10 mouse cellular contexts compared by ENCODE assay signal in genomic region chr7:105549035-105549434, GRCm38 (mm10). TPM values are rescaled to one million over a fixed set of nuclear protein-coding genes. Genes with fewer than 3 reads are reported as not detected.
DNase-seq lines count a peak whose midpoint lies in the region; ATAC-seq and TF ChIP-seq lines count a peak whose summit lies in the region.
"Had no signal": no experiment of that assay in that cellular context is flagged by ENCODE, and none has a peak within 500 bp of the region (broad histone marks: within the 10 kb centered on the region; RNA-seq: fewer than 3 reads in every experiment).

No protein-coding gene starts in this region.

- H3K4me2 ChIP-seq in hindbrain, embryonic 14.5 days (replicated peaks): no peak overlapping the region
- H3K4me2 ChIP-seq in hindbrain, embryonic 16.5 days (ENCODE audit: low read length): no peak overlapping the region
- H3K4me2 ChIP-seq in CH12.LX (ENCODE audit: insufficient read depth, low read depth, poor library complexity, severe bottlenecking): no peak overlapping the region
- no peak overlapping the region for H3K4me2 ChIP-seq in hindbrain, postnatal 0 days (ENCODE audit: low read depth, low read length)
- no peak overlapping the region for H3K4me2 ChIP-seq in midbrain, embryonic 16.5 days (ENCODE audit: low read length)

- ATAC-seq in hindbrain, embryonic 14.5 days (ENCODE audit: low FRiP score): no peak
- no peak for ATAC-seq in hindbrain, embryonic 16.5 days
- ATAC-seq in hindbrain, postnatal 0 days: peak; percentile 55
- no peak for ATAC-seq in midbrain, embryonic 16.5 days
- ATAC-seq: Patski had no signal

- no peak for TF ChIP-seq POLR2A in CH12.LX (IDR thresholded peaks at IDR 0.05; ENCODE audit: low read depth, low read length)

- dilution Hi-C loops in CH12.LX (cut with MboI; ENCODE audit: extremely low pct_ligation_motif_present, extremely low pct_unique_long_range_greater_than_20kb, low sequenced_read_pairs): no loop called here

- no peaks in the 10 kb centered on the region for H3K79me2 ChIP-seq in CH12.LX (replicated peaks; ENCODE audit: control insufficient read depth, extremely low read depth, insufficient read depth, poor library complexity, severe bottlenecking)

- in situ Hi-C loops in CH12.LX (cut with MboI; ENCODE audit: low pct_ligation_motif_present, low pct_unique_long_range_greater_than_20kb, low sequenced_read_pairs): no loop called here

- peak; percentile 19 for TF ChIP-seq RAD21 in CH12.LX (IDR thresholded peaks at IDR 0.05; ENCODE audit: low read depth, low read length)

- TF ChIP-seq EP300 in CH12.LX (IDR thresholded peaks at IDR 0.05; ENCODE audit: low read length): no peak

- TF ChIP-seq CTCF in CH12.LX (conservative IDR thresholded peaks at IDR 0.05 in 1 of 2, IDR thresholded peaks at IDR 0.05 in 1 of 2; ENCODE audit: low read depth in 2 of 2, low read length in 2 of 2): peak in 1 of 2 experiments; percentile 3; a peak in 1 of 4 replicates
- TF ChIP-seq CTCF in hindbrain, postnatal 0 days (IDR thresholded peaks at IDR 0.05; ENCODE audit: low read depth): peak; percentile 75

- H3K9ac ChIP-seq in hindbrain, embryonic 14.5 days: no peak overlapping the region
- no peak overlapping the region for H3K9ac ChIP-seq in hindbrain, embryonic 16.5 days (ENCODE audit: low read depth, low read length)
- H3K9ac ChIP-seq in CH12.LX (ENCODE audit: insufficient read depth, low read depth): no peak overlapping the region
- no peak overlapping the region for H3K9ac ChIP-seq in hindbrain, postnatal 0 days (replicated peaks; ENCODE audit: low read length)
- no peak overlapping the region for H3K9ac ChIP-seq in midbrain, embryonic 16.5 days (ENCODE audit: low read depth, low read length)

- 53% methylated on average over 6 of the region's 6 CpGs for WGBS in hindbrain, embryonic 14.5 days
- WGBS in hindbrain, embryonic 16.5 days: 47% methylated on average over 6 of the region's 6 CpGs
- 47% methylated on average over 6 of the region's 6 CpGs for WGBS in hindbrain, postnatal 0 days
- 45% methylated on average over 6 of the region's 6 CpGs for whole genome bisulfite sequencing in midbrain, embryonic 16.5 days

- peak; percentile 64 for DNase-seq in hindbrain, embryonic 14.5 days (ENCODE audit: low spot score)
- DNase-seq in CH12.LX (ENCODE audit: extremely low read depth): no peak
- DNase-seq in cerebellum, adult 11-12 months: peak; percentile 55
- peak; percentile 78 for DNase-seq in hindbrain, postnatal 0 days (ENCODE audit: low spot score)
- no peak for DNase-seq in testis, postnatal 10 days (ENCODE audit: low spot score)
- no peak for DNase-seq in thymus, adult 18-20 months

- H3K27ac ChIP-seq in hindbrain, embryonic 14.5 days: no peak overlapping the region
- H3K27ac ChIP-seq in hindbrain, embryonic 16.5 days (ENCODE audit: low read depth, low read length): no peak overlapping the region
- H3K27ac ChIP-seq in CH12.LX (ENCODE audit: insufficient read depth, low read depth): no peak overlapping the region
- no peak overlapping the region for H3K27ac ChIP-seq in hindbrain, postnatal 0 days
- H3K27ac ChIP-seq in midbrain, embryonic 16.5 days (ENCODE audit: low read length): no peak overlapping the region

- no peaks in the 10 kb centered on the region for H3K27me3 ChIP-seq in hindbrain, embryonic 14.5 days (ENCODE audit: control insufficient read depth, insufficient read depth, low read length)
- no peaks in the 10 kb centered on the region for H3K27me3 ChIP-seq in hindbrain, embryonic 16.5 days (replicated peaks; ENCODE audit: control insufficient read depth, insufficient read depth, low read length)
- H3K27me3 ChIP-seq in CH12.LX (replicated peaks): no peaks in the 10 kb centered on the region
- no peaks in the 10 kb centered on the region for H3K27me3 ChIP-seq in hindbrain, postnatal 0 days (ENCODE audit: insufficient read depth, low read length)
- no peaks in the 10 kb centered on the region for H3K27me3 ChIP-seq in midbrain, embryonic 16.5 days (ENCODE audit: control insufficient read depth, insufficient read depth, low read depth, low read length)
- H3K27me3 ChIP-seq: Patski had no signal

- no peaks in the 10 kb centered on the region for H3K4me1 ChIP-seq in hindbrain, embryonic 14.5 days (replicated peaks; ENCODE audit: control insufficient read depth, insufficient read depth, low read length)
- no peaks in the 10 kb centered on the region for H3K4me1 ChIP-seq in hindbrain, embryonic 16.5 days (ENCODE audit: control insufficient read depth, insufficient read depth, low read depth, low read length)
- peaks cover 0 to 9% of the 10 kb centered on the region in 2 experiments; a peak in 3 of 4 replicates for H3K4me1 ChIP-seq in CH12.LX (ENCODE audit: control insufficient read depth in 1 of 2, insufficient read depth in 2 of 2)
- H3K4me1 ChIP-seq in hindbrain, postnatal 0 days (ENCODE audit: insufficient read depth, low read length): no peaks in the 10 kb centered on the region
- H3K4me1 ChIP-seq in midbrain, embryonic 16.5 days (ENCODE audit: control insufficient read depth, insufficient read depth, low read length): no peaks in the 10 kb centered on the region

- no peaks in the 10 kb centered on the region for H3K36me3 ChIP-seq in hindbrain, embryonic 14.5 days (replicated peaks; ENCODE audit: control insufficient read depth, insufficient read depth)
- no peaks in the 10 kb centered on the region for H3K36me3 ChIP-seq in hindbrain, embryonic 16.5 days (ENCODE audit: control insufficient read depth, insufficient read depth, low read length)
- H3K36me3 ChIP-seq in CH12.LX (replicated peaks in 1 of 2; ENCODE audit: control insufficient read depth in 1 of 2, insufficient read depth in 1 of 2, low read length in 1 of 2): no peaks in the 10 kb centered on the region
- H3K36me3 ChIP-seq in hindbrain, postnatal 0 days (ENCODE audit: insufficient read depth, low read length): no peaks in the 10 kb centered on the region
- no peaks in the 10 kb centered on the region for H3K36me3 ChIP-seq in midbrain, embryonic 16.5 days (ENCODE audit: control insufficient read depth, insufficient read depth, low read length)

- no peak overlapping the region for H3K4me3 ChIP-seq in hindbrain, embryonic 14.5 days (replicated peaks; ENCODE audit: low read length)
- H3K4me3 ChIP-seq in hindbrain, embryonic 16.5 days (ENCODE audit: low read length): no peak overlapping the region
- H3K4me3 ChIP-seq in CH12.LX (replicated peaks in 1 of 3; ENCODE audit: low read depth in 2 of 3, low read length in 2 of 3, poor library complexity in 1 of 3): no peak overlapping the region
- H3K4me3 ChIP-seq in hindbrain, postnatal 0 days (ENCODE audit: low read length): no peak overlapping the region
- no peak overlapping the region for H3K4me3 ChIP-seq in midbrain, embryonic 16.5 days (ENCODE audit: low read depth, low read length)

- H3K9me3 ChIP-seq in hindbrain, embryonic 14.5 days (ENCODE audit: control insufficient read depth, low read length): no peaks in the 10 kb centered on the region
- no peaks in the 10 kb centered on the region for H3K9me3 ChIP-seq in hindbrain, embryonic 16.5 days (ENCODE audit: control insufficient read depth, low read length)
- H3K9me3 ChIP-seq in CH12.LX (replicated peaks; ENCODE audit: low read length): no peaks in the 10 kb centered on the region
- no peaks in the 10 kb centered on the region for H3K9me3 ChIP-seq in hindbrain, postnatal 0 days (ENCODE audit: low read length)
- no peaks in the 10 kb centered on the region for H3K9me3 ChIP-seq in midbrain, embryonic 16.5 days (replicated peaks; ENCODE audit: control insufficient read depth, low read length, poor library complexity, severe bottlenecking)

TF ChIP-seq in CH12.LX, 34 proteins besides CTCF, POLR2A, EP300 and RAD21 (continues in another document):
- TF ChIP-seq ZC3H11A (IDR thresholded peaks at IDR 0.05; ENCODE audit: low read depth, low read length) (no peak), CHD2 (IDR thresholded peaks at IDR 0.05; ENCODE audit: low read length) (no peak), SMC3 (IDR thresholded peaks at IDR 0.05; ENCODE audit: low read depth, low read length) (no peak), ZKSCAN1 (IDR thresholded peaks at IDR 0.05; ENCODE audit: borderline replicate concordance, low read depth, low read length) (no peak), NRF1 (IDR thresholded peaks at IDR 0.05; ENCODE audit: low read depth, low read length) (no peak), USF2 (conservative IDR thresholded peaks at IDR 0.05; ENCODE audit: low read depth, low read length) (no peak), MEF2A (IDR thresholded peaks at IDR 0.05; ENCODE audit: borderline replicate concordance, low read depth, low read length) (no peak)

RNA-seq across cellular contexts. Expression of gene Smpd1, which starts 5.1 kb away (rescaled TPM):
- polyA plus RNA-seq in hindbrain, embryonic 14.5 days (2014; fragmentation: Nextera tagmentation; extraction: Ambion mirVana): 95.9 and 106 TPM in 2 replicates
- polyA plus RNA-seq in hindbrain, embryonic 16.5 days (2015; fragmentation: Nextera tagmentation; extraction: Ambion mirVana): 110 and 111 TPM in 2 replicates
- total RNA-seq in CH12.LX (2012; rRNA removed) (19.3 and 22.5 TPM in 2 replicates), CH12.LX (2014; rRNA removed) (13.7 and 16.9 TPM in 2 replicates)
- polyA plus RNA-seq in CH12.LX (2012; ENCODE audit: insufficient read length, low read depth): 13.7 and 17.9 TPM in 2 replicates
- total RNA-seq in hindbrain, postnatal 0 days (2014; rRNA removed): 177 and 178 TPM in 2 replicates
- polyA plus RNA-seq in hindbrain, postnatal 0 days (2015; fragmentation: Nextera tagmentation; extraction: Ambion mirVana): 103 and 108 TPM in 2 replicates
- polyA plus RNA-seq in midbrain, embryonic 16.5 days (2015; fragmentation: Nextera tagmentation; extraction: Ambion mirVana): 95.2 and 104 TPM in 2 replicates

RNA-seq across cellular contexts. Expression of gene Apbb1, which starts 32.4 kb away (rescaled TPM):
- polyA plus RNA-seq in hindbrain, embryonic 14.5 days (2014; fragmentation: Nextera tagmentation; extraction: Ambion mirVana): 224 and 243 TPM in 2 replicates
- 344 and 354 TPM in 2 replicates for polyA plus RNA-seq in hindbrain, embryonic 16.5 days (2015; fragmentation: Nextera tagmentation; extraction: Ambion mirVana)
- total RNA-seq in CH12.LX (2012; rRNA removed) (1.8 and 3.2 TPM in 2 replicates), CH12.LX (2014; rRNA removed) (1.2 and 3.3 TPM in 2 replicates)
- polyA plus RNA-seq in CH12.LX (2012; ENCODE audit: insufficient read length, low read depth): 1.1 and 2.1 TPM in 2 replicates
- total RNA-seq in hindbrain, postnatal 0 days (2014; rRNA removed): 512 and 570 TPM in 2 replicates
- polyA plus RNA-seq in hindbrain, postnatal 0 days (2015; fragmentation: Nextera tagmentation; extraction: Ambion mirVana): 306 and 307 TPM in 2 replicates
- polyA plus RNA-seq in midbrain, embryonic 16.5 days (2015; fragmentation: Nextera tagmentation; extraction: Ambion mirVana): 333 and 360 TPM in 2 replicates

RNA-seq across cellular contexts. Expression of gene Hpx, which starts 50.9 kb away (rescaled TPM):
- 0.13 TPM in 1 of 2 replicates, not detected in the other for polyA plus RNA-seq in hindbrain, embryonic 14.5 days (2014; fragmentation: Nextera tagmentation; extraction: Ambion mirVana)
- 0.18 and 0.20 TPM in 2 replicates for polyA plus RNA-seq in hindbrain, embryonic 16.5 days (2015; fragmentation: Nextera tagmentation; extraction: Ambion mirVana)
- total RNA-seq in CH12.LX (2012; rRNA removed) (not detected in 2 replicates), CH12.LX (2014; rRNA removed) (not detected in 2 replicates)
- not detected in 2 replicates for polyA plus RNA-seq in CH12.LX (2012; ENCODE audit: insufficient read length, low read depth)
- 0.36 TPM in 1 of 2 replicates, not detected in the other for total RNA-seq in hindbrain, postnatal 0 days (2014; rRNA removed)
- polyA plus RNA-seq in hindbrain, postnatal 0 days (2015; fragmentation: Nextera tagmentation; extraction: Ambion mirVana): 0.11 TPM in 1 of 2 replicates, not detected in the other
- 0.16 and 0.32 TPM in 2 replicates for polyA plus RNA-seq in midbrain, embryonic 16.5 days (2015; fragmentation: Nextera tagmentation; extraction: Ambion mirVana)
- polyA plus RNA-seq: neural tube, embryonic 11.5 days had no signal

Comparison
In these comparisons a context has a peak if more than half of its experiments do, and no peak if none do; other contexts are left out.
1. DNase-seq: peak in hindbrain, embryonic 14.5 days (single experiment), cerebellum, adult 11-12 months (single experiment) and hindbrain, postnatal 0 days (single experiment); none in CH12.LX (single experiment), testis, postnatal 10 days (single experiment) and thymus, adult 18-20 months (0 of 2).
2. RNA of gene Apbb1, which starts 32.4 kb away (polyA plus RNA-seq): 333 to 360 TPM in midbrain, embryonic 16.5 days, 344 to 354 TPM in hindbrain, embryonic 16.5 days, 306 to 307 TPM in hindbrain, postnatal 0 days and 224 to 243 TPM in hindbrain, embryonic 14.5 days; 1.1 to 2.1 TPM in CH12.LX; every median in the first group is over 10 times any median in the second.